Mouse (Mus musculus): ENCODE results near the gene Esm1. TPM values are rescaled to one million over a fixed set of nuclear protein-coding genes. Genes with fewer than 3 reads are reported as not detected.
A peak's percentile ranks its signal among the peaks of the same experiment; 100 is the strongest.
"Not testable (repeated sequence)": the region's sequence is repeated elsewhere in the genome, so short reads cannot be mapped to it uniquely, and the experiment has no call there.

Gene Esm1
- total RNA-seq, 4 experiments from 2014 or later, result 0.17 to 0.53 TPM; not detected in 2

- no peak for DNase-seq (ENCODE audit: low spot score in 2 of 2)
Observed at GRCm38 (mm10) chr13:113227666-113228463, 18.4 kb downstream of the Esm1 start.

GRCm38 (mm10) chr13:113242129-113242528 is 32.7 kb downstream of the Esm1 start:
- DNase-seq (ENCODE audit: low spot score in 2 of 2), result no peak

- no peak for DNase-seq (ENCODE audit: low spot score in 2 of 2)
Observed at GRCm38 (mm10) chr13:113245025-113245424, 35.6 kb downstream of the Esm1 start.

GRCm38 (mm10) chr13:113252580-113252979 is 43.1 kb downstream of the Esm1 start:
- not testable (repeated sequence) for DNase-seq (ENCODE audit: low spot score in 2 of 2)

- no peak for DNase-seq (ENCODE audit: low spot score in 2 of 2)
Observed at GRCm38 (mm10) chr13:113256766-113257165, 47.3 kb downstream of the Esm1 start.

- no peak for DNase-seq (ENCODE audit: low spot score in 2 of 2)
Observed at GRCm38 (mm10) chr13:113257190-113257589, 47.7 kb downstream of the Esm1 start.

GRCm38 (mm10) chr13:113259237-113259636 is 49.8 kb downstream of the Esm1 start:
- no peak for DNase-seq (ENCODE audit: low spot score in 2 of 2)

GRCm38 (mm10) chr13:113262822-113263221 is 53.4 kb downstream of the Esm1 start:
- peak; percentile 4 to 30 for DNase-seq (ENCODE audit: low spot score in 2 of 2)

- DNase-seq (ENCODE audit: low spot score in 2 of 2), result peak in 1 of 2 experiments; percentile 45
Observed at GRCm38 (mm10) chr13:113265257-113265656, 55.8 kb downstream of the Esm1 start.

GRCm38 (mm10) chr13:113266495-113266951 is 57.1 kb downstream of the Esm1 start:
- DNase-seq (ENCODE audit: low spot score in 2 of 2), result peak in 1 of 2 experiments; percentile 37

GRCm38 (mm10) chr13:113267204-113267603 is 57.7 kb downstream of the Esm1 start:
- DNase-seq (ENCODE audit: low spot score in 2 of 2), result no peak

Other genes starting within 250 kb of the Esm1 start
- 1 to 10 TPM; 1.8 to 3.6 (median 3.1) TPM for gene Ccno, start 221.9 kb upstream of the Esm1 start, total RNA-seq (2022)
- 1 to 10 TPM in 1 of 4 experiments, under 1 TPM in 3; 0.74 to 1.3 (median 0.86) TPM for gene Mcidas, start 215.8 kb upstream of the Esm1 start, total RNA-seq (2022)
- gene Cdc20b, start 174.5 kb upstream of the Esm1 start, total RNA-seq (2022), result not detected
- gene Gpx8, start 163.2 kb upstream of the Esm1 start, total RNA-seq (2022), result 1 to 10 TPM; 4.3 to 8.4 (median 6.3) TPM
- not detected for gene Gzma, start 108.7 kb upstream of the Esm1 start, total RNA-seq (2022)
- under 1 TPM in 1 of 4 experiments, not detected in 3; 0.25 TPM for gene Gzmk, start 16.2 kb downstream of the Esm1 start, total RNA-seq (2022)
- gene BC067074, start 83.5 kb downstream of the Esm1 start, total RNA-seq (2022), result 1 to 10 TPM; 1.7 to 2.4 (median 2.3) TPM

All from left cerebral cortex, adult 8-10 months (tissue).